Mouse (Mus musculus) neural tube, embryonic 14.5 days (tissue): ENCODE measurements around the gene Nrxn3. TPM values are rescaled to one million over a fixed set of nuclear protein-coding genes. Genes with fewer than 3 reads are reported as not detected.
A peak's percentile ranks its signal among the peaks of the same experiment; 100 is the strongest.

Source experiments
- ATAC-seq: fragments of 200-750 bp; cut with Nextera tagmentation; 2 replicates; pipeline ENCODE4 v1.8.0; 2017; ENCODE audit warnings: low read depth, mild to moderate bottlenecking, moderate TSS enrichment, moderate library complexity
- H3K27ac ChIP-seq: fragments of 300-500 bp; sonication (generic); 2 replicates; pipeline ENCODE4 v1.5.1; 2014; ENCODE audit warnings: low read depth, mild to moderate bottlenecking, control low read depth, low read length, moderate library complexity, mixed read lengths
- H3K27me3 ChIP-seq: fragments of 300-500 bp; sonication (generic); 2 replicates; pipeline ENCODE4 v1.6.1; 2014; ENCODE audit warnings: low read length; ENCODE audit not compliant: control insufficient read depth, insufficient read depth
- H3K36me3 ChIP-seq: fragments of 300-500 bp; sonication (generic); 2 replicates; pipeline ENCODE4 v1.6.1; 2014; ENCODE audit warnings: low read length, mixed read lengths; ENCODE audit not compliant: control insufficient read depth, insufficient read depth
- H3K4me1 ChIP-seq: fragments of 300-500 bp; sonication (generic); 2 replicates; pipeline ENCODE4 v1.6.1; 2014; ENCODE audit warnings: low read length; ENCODE audit not compliant: control insufficient read depth, insufficient read depth
- H3K4me2 ChIP-seq: fragments of 300-500 bp; sonication (generic); 2 replicates; pipeline ENCODE4 v1.6.1; 2014; ENCODE audit warnings: mild to moderate bottlenecking, low read depth, low read length, control low read depth
- H3K4me3 ChIP-seq: fragments of 300-500 bp; sonication (generic); 2 replicates; pipeline ENCODE4 v1.5.1; 2014; ENCODE audit warnings: low read depth, low read length, control low read depth, mixed read lengths
- H3K9ac ChIP-seq: fragments of 300-500 bp; sonication (generic); replicated peaks from 2 replicates; pipeline ENCODE4 v1.6.1; 2014; ENCODE audit warnings: low read depth, mild to moderate bottlenecking, control low read depth, low read length, mixed read lengths
- H3K9me3 ChIP-seq: fragments of 300-500 bp; sonication (generic); 2 replicates; pipeline ENCODE4 v1.6.1; 2016; ENCODE audit warnings: low read length; ENCODE audit not compliant: control insufficient read depth
- WGBS: fragments of 180-500 bp; shearing (Covaris S2); extraction: QIAGEN DNeasy Blood & Tissue Kit; methylation state at CpG from one replicate; pipeline ENCODE4 v1.1.7; 2014; 5-methylcytosine and 5-hydroxymethylcytosine counted together
- polyA plus RNA-seq: library from polyadenylated mRNA; unstranded; fragments of >200 nt; fragmentation: Nextera tagmentation; extraction: Ambion mirVana; gene quantifications from 2 replicates; pipeline ENCODE4 v1.2.1, GENCODE M21; 2014

Nrxn3 gene
- polyA plus RNA-seq, 1 experiment from 2014 or later: 159 TPM

DNA sequence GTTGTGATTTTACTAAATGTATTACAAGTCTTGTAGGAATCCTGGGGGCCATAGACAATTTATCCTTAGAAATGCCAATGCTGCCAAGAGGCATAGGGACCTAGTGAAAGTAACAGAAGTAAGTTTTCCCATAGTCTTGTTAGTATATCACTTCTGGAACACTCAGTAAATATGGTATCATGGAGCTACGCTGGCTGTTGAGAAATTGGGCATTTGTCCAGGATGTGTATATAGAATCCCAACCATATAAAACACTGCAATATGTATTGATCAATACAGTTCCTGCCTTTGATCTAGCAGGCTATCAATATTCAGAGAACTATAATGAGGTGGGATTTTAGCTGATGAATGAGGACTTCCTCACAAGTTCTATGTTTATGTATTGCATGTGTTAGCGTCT, 1107.3 kb downstream of the Nrxn3 start:
- Histone ChIP-seq H3K4me2 (no peak overlapping the region), H3K9me3 (no peaks in the 10 kb centered on the region), H3K27me3 (no peaks in the 10 kb centered on the region), H3K4me3 (no peak overlapping the region), H3K27ac (no peak overlapping the region), H3K36me3 (no peaks in the 10 kb centered on the region), H3K4me1 (no peaks in the 10 kb centered on the region), H3K9ac (no peak overlapping the region)
- no peak for ATAC-seq
- 86% methylated on average over 2 of the region's 2 CpGs for WGBS

DNA sequence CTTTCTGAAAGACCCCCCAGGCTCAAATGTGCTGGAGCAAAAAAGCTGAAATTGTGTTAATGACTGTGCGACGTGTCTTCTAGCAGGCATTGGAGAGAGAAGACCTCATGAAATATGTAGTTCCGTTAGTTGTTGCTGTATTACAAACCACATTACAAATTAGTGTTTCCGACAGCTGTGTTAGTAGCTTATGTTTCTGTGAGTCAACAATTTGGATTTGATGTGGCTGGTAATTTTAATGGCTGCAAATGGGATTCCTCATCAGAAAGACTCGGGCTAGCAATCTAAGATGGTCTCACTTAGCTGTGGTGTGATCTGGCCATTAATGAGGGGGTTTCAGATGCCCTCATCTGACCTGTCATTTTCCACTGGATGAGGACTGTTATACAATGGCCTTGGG, 1107.7 kb downstream of the Nrxn3 start:
- WGBS: 80% methylated on average over 5 of the region's 5 CpGs
- Histone ChIP-seq H3K4me3 (no peak overlapping the region), H3K4me2 (no peak overlapping the region), H3K27ac (no peak overlapping the region), H3K4me1 (no peaks in the 10 kb centered on the region), H3K9me3 (no peaks in the 10 kb centered on the region), H3K27me3 (no peaks in the 10 kb centered on the region), H3K36me3 (no peaks in the 10 kb centered on the region), H3K9ac (no peak overlapping the region)
- no peak for ATAC-seq

DNA sequence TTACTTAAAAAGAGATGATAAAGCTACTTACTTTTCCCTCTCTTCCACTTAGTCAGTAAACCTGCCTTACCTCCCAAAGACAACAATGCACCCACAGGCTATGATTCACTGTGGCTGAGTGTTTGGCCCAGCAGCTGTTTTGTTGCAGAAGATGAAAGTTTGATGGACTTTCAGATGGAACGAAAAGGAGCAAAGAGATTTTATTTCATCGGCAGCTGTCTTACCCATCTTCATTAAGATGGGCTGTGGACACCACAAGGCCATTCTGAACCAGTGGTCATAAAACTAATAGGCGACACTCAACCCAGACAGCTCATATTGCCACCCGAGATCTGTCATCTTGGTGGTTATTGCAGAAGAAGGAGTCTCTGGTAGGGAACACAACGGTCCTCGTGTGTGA, 1108.6 kb downstream of the Nrxn3 start:
- no peak for ATAC-seq
- Histone ChIP-seq H3K4me3 (no peak overlapping the region), H3K9me3 (no peaks in the 10 kb centered on the region), H3K36me3 (no peaks in the 10 kb centered on the region), H3K4me1 (no peaks in the 10 kb centered on the region), H3K27me3 (no peaks in the 10 kb centered on the region), H3K4me2 (no peak overlapping the region), H3K9ac (no peak overlapping the region), H3K27ac (no peak overlapping the region)
- WGBS: 83% methylated on average over 6 of the region's 6 CpGs

DNA sequence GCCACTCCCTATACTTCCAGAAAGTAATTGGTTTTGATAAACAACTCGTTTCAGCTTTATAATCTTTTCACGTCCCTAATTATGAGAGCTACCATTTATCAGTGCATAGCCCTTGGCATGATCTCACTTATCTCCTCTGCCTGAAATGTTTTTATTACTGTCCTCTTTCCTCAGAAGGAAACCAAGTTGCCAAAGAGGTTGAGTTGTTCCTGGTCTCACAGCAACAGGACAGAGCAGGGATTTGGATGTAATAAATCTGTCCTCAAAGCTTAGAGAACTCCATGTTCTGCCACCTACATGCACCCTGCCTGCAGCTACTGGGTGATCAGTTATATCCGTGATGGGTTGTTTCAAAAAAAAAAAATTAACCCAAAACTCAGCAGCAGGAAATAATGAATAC, 1113.6 kb downstream of the Nrxn3 start:
- Histone ChIP-seq H3K36me3 (no peaks in the 10 kb centered on the region), H3K4me1 (no peaks in the 10 kb centered on the region), H3K4me3 (no peak overlapping the region), H3K27ac (no peak overlapping the region), H3K27me3 (no peaks in the 10 kb centered on the region), H3K4me2 (no peak overlapping the region), H3K9me3 (no peaks in the 10 kb centered on the region), H3K9ac (no peak overlapping the region)
- 74% methylated on average over 3 of the region's 3 CpGs for WGBS
- ATAC-seq: no peak

DNA sequence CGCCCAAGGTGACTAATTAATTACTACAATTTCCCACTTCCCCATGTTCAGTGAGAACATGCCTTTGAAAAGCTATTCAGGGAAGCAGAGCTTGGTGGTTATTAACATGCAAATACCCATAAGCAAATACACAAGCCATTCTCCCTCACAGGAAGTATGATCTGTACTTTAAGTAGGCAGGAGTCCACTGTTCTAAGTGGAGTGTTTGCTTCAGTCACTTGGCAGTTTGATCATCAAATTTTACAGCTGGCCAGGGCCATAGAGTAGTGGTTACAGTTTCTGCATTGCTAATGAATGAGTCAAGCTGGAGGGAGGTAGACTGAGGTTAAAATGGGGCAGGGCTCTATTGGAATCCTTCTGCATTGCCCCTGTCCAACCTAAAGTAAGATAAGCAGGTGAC, 1120.2 kb downstream of the Nrxn3 start:
- 100% methylated on average over 1 of the region's 1 CpGs for WGBS
- no peaks in the 10 kb centered on the region for H3K27me3 ChIP-seq
- H3K9me3 ChIP-seq: no peaks in the 10 kb centered on the region
- H3K4me1 ChIP-seq: no peaks in the 10 kb centered on the region
- ATAC-seq: no peak
- H3K36me3 ChIP-seq: no peaks in the 10 kb centered on the region
- H3K4me2 ChIP-seq: no peak overlapping the region
- H3K27ac ChIP-seq: no peak overlapping the region
- H3K4me3 ChIP-seq: no peak overlapping the region
- H3K9ac ChIP-seq: no peak overlapping the region

DNA sequence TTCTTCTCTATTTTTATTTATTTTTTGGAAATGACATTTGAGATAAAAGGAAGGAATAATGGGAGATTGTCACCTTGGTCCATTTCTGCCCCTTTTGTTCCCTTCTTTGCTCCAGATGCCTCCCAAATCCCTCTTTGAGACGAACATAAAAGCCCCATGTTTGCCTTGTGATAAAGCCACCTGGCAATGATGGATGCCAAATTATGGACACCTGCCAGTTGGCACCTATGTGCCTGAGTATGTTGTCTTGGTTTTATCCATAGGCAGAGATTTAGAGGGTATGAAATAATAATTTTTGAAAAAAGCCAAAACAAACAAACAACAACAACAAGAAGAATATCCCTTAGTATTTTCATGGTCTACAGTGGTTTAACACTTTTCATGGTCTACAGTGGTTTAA, 1125.4 kb downstream of the Nrxn3 start:
- Histone ChIP-seq H3K9ac (no peak overlapping the region), H3K9me3 (no peaks in the 10 kb centered on the region), H3K27me3 (no peaks in the 10 kb centered on the region), H3K36me3 (no peaks in the 10 kb centered on the region), H3K4me2 (no peak overlapping the region), H3K27ac (no peak overlapping the region), H3K4me3 (no peak overlapping the region), H3K4me1 (no peaks in the 10 kb centered on the region)
- WGBS: 81% methylated on average over 1 of the region's 1 CpGs
- ATAC-seq: no peak

DNA sequence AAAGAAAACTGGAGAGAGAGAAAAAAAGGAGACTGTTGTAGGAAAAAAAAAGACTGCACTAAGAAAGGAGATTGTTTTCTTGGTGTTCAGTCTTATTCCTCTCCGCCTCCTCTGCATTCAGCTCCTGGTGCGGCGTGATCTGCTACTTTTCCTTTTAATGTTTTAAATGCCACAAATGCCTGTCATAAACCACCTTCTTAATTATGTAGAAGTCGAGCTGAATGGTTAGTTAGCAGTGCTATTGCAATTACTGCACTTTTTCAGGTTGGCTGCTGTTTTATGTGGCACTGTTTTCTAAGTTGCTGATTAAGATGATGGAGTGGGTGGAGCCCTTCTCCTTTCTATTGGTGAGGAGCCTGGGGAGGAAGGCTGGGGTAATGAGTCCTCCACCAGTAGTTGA, 1131.7 kb downstream of the Nrxn3 start:
- Histone ChIP-seq H3K4me1 (no peaks in the 10 kb centered on the region), H3K27ac (no peak overlapping the region; the same call in 1 of the 2 replicates), H3K9ac (no peak overlapping the region), H3K36me3 (no peaks in the 10 kb centered on the region), H3K4me3 (no peak overlapping the region), H3K9me3 (no peaks in the 10 kb centered on the region), H3K27me3 (no peaks in the 10 kb centered on the region), H3K4me2 (no peak overlapping the region)
- ATAC-seq: no peak
- WGBS: 12% methylated on average over 4 of the region's 4 CpGs

DNA sequence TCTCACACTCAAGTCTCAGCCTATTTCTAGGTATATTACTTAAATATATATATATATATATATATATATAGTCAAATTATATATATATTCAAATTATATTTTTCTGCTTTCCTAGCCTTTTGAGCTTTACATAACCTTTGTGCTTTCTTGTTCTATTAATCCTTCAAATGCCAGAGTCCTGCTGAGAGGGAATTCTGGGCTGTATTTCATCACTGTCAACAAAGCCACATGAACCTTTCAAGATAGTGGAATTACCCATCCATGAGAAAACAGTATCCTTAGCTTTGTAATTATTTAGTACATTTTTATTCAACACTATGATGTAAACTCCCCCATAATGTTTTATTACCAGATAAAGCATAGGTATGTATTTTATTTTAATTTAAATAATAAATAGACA, 1144.4 kb downstream of the Nrxn3 start:
- no peaks in the 10 kb centered on the region for H3K36me3 ChIP-seq
- no peak overlapping the region for H3K4me3 ChIP-seq
- no peaks in the 10 kb centered on the region for H3K27me3 ChIP-seq
- H3K4me2 ChIP-seq: no peak overlapping the region
- ATAC-seq: no peak
- no peaks in the 10 kb centered on the region for H3K4me1 ChIP-seq
- no peak overlapping the region for H3K27ac ChIP-seq
- no peaks in the 10 kb centered on the region for H3K9me3 ChIP-seq
- no peak overlapping the region for H3K9ac ChIP-seq

DNA sequence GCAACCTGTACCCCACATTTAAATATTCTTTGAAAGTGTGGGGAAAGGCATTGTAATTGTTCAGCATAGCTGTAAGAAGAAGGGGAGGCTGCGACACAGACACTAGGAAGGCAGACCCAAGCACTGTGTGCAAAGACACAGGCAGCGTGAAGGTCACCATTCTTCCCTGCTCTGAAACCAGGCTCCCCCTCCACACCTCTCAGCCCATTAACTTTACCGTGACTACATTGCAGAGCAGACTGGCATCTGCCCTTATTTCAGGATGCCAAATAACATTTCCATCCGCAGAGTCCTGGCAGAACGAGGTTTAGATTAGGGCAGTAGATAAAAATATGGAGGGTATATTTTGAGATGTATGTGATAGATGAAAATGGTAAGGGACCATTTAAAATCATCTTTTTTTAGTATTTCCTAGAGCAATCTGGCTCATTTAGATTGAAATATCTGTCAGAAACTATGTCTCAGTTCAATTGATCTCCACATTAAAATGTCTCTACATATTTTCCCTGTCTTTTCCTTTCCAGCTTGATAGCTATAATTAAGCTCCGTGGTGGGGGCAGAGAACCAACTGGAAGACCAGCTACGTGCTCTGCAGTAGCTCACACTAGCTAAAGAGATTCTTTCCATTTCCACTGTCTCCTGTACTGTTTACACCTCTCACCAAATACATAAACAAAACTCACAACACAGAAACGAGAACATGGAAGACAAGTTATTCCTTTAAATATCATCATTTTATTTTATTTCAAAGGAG, 1160.1 kb downstream of the Nrxn3 start:
- H3K4me2 ChIP-seq: no peak overlapping the region
- H3K4me3 ChIP-seq: no peak overlapping the region
- H3K9me3 ChIP-seq: no peaks in the 10 kb centered on the region
- peak; percentile 78; the same call in 1 of the 2 replicates for ATAC-seq
- H3K9ac ChIP-seq: no peak overlapping the region
- no peaks in the 10 kb centered on the region for H3K4me1 ChIP-seq
- no peak overlapping the region for H3K27ac ChIP-seq
- 35% methylated on average over 8 of the region's 8 CpGs for WGBS
- no peaks in the 10 kb centered on the region for H3K36me3 ChIP-seq
- H3K27me3 ChIP-seq: no peaks in the 10 kb centered on the region
